ENCODE assay signal across 24 mouse cellular contexts in genomic region chr12:100525939-100526338, GRCm38 (mm10). TPM values are rescaled to one million over a fixed set of nuclear protein-coding genes. Genes with fewer than 3 reads are reported as not detected.
DNase-seq lines count a peak whose midpoint lies in the region; ATAC-seq and TF ChIP-seq lines count a peak whose summit lies in the region.
"Had no signal": no experiment of that assay in that cellular context is flagged by ENCODE, and none has a peak within 500 bp of the region (broad histone marks: within the 10 kb centered on the region; RNA-seq: fewer than 3 reads in every experiment).

No protein-coding gene starts in this region.

- H3K4me2 ChIP-seq in liver, embryonic 12.5 days = no peak overlapping the region
- peak overlapping the region; percentile 14 for H3K4me2 ChIP-seq in myocyte (ENCODE audit: low read depth)
- no peak overlapping the region for H3K4me2 ChIP-seq in hindbrain, embryonic 11.5 days (replicated peaks; ENCODE audit: low read depth, low read length)
- H3K4me2 ChIP-seq: embryonic facial prominence, embryonic 13.5 days; forebrain, embryonic 13.5 days; heart, embryonic 13.5 days; hindbrain, embryonic 13.5 days; midbrain, embryonic 13.5 days had no signal

- H3ac ChIP-seq in myocyte (ENCODE audit: control insufficient read depth, insufficient read length) = no peak overlapping the region

- no peak for TF ChIP-seq CTCF in liver, adult 2 months (IDR thresholded peaks at IDR 0.05; ENCODE audit: low read depth, low read length)

- TF ChIP-seq POLR2A in liver, adult 2 months (IDR thresholded peaks at IDR 0.05; ENCODE audit: extremely low read depth, insufficient read depth, low read length) = no peak
- TF ChIP-seq POLR2A in myocyte (IDR thresholded peaks at IDR 0.05; ENCODE audit: insufficient read length, low read depth) = no peak

- H3K27ac ChIP-seq in liver, adult 2 months (replicated peaks; ENCODE audit: insufficient read depth, low read depth, low read length) = no peak overlapping the region
- no peak overlapping the region for H3K27ac ChIP-seq in liver, embryonic 12.5 days
- H3K27ac ChIP-seq in hindbrain, embryonic 11.5 days (ENCODE audit: low read depth, low read length) = no peak overlapping the region
- H3K27ac ChIP-seq: embryonic facial prominence, embryonic 13.5 days; forebrain, embryonic 13.5 days; heart, embryonic 13.5 days; hindbrain, embryonic 13.5 days; kidney, postnatal 0 days; midbrain, embryonic 13.5 days had no signal

- peak; percentile 78 for DNase-seq in adrenal gland, adult 2 months
- DNase-seq in adrenal gland, adult 8-10 months = no peak
- DNase-seq in liver, adult 2 months (ENCODE audit: extremely low read depth, low read depth, low spot score) = peak; percentile 44
- DNase-seq in NIH3T3 (ENCODE audit: low read depth) = peak; percentile 26
- DNase-seq in frontal cortex, postnatal 10 days (ENCODE audit: low spot score in 2 of 2) = no peak
- no peak for DNase-seq in hindbrain, embryonic 11.5 days (ENCODE audit: low spot score)
- DNase-seq: B cell, adult 2 months; cerebellum, adult 11-12 months; cerebellum, postnatal 25 days; gastrocnemius, postnatal 25 days; heart, adult 2 months; kidney, adult 2 months; layer of hippocampus, adult 9-11 months; thymus, postnatal 14 days had no signal

- ATAC-seq in liver, embryonic 12.5 days = no peak
- no peak for ATAC-seq in hindbrain, embryonic 11.5 days (ENCODE audit: low FRiP score)
- ATAC-seq: forebrain, embryonic 13.5 days; lung, postnatal 0 days; midbrain, embryonic 13.5 days had no signal

- H3K4me3 ChIP-seq in liver, adult 2 months (ENCODE audit: insufficient read depth, low read depth, low read length) = no peak overlapping the region
- no peak overlapping the region for H3K4me3 ChIP-seq in liver, embryonic 12.5 days
- H3K4me3 ChIP-seq in myocyte = no peak overlapping the region
- no peak overlapping the region for H3K4me3 ChIP-seq in hindbrain, embryonic 11.5 days (ENCODE audit: low read depth, low read length)
- H3K4me3 ChIP-seq: embryonic facial prominence, embryonic 13.5 days; erythroblast, embryonic 14.5 days; forebrain, embryonic 13.5 days; heart, adult 2 months; heart, embryonic 13.5 days; hindbrain, embryonic 13.5 days; midbrain, embryonic 13.5 days had no signal

- H3K36me3 ChIP-seq in liver, adult 2 months (ENCODE audit: control insufficient read depth, insufficient read depth, low read length) = no peaks in the 10 kb centered on the region
- no peaks in the 10 kb centered on the region for H3K36me3 ChIP-seq in liver, embryonic 12.5 days
- no peaks in the 10 kb centered on the region for H3K36me3 ChIP-seq in myocyte (ENCODE audit: control insufficient read depth, insufficient read depth)
- H3K36me3 ChIP-seq in hindbrain, embryonic 11.5 days (ENCODE audit: control insufficient read depth, insufficient read depth, low read length) = no peaks in the 10 kb centered on the region
- H3K36me3 ChIP-seq: embryonic facial prominence, embryonic 13.5 days; heart, embryonic 13.5 days; hindbrain, embryonic 13.5 days; midbrain, embryonic 13.5 days had no signal

- no peaks in the 10 kb centered on the region for H3K79me2 ChIP-seq in liver, adult 2 months (ENCODE audit: control insufficient read depth, insufficient read depth, low read length)
- H3K79me2 ChIP-seq in myocyte (ENCODE audit: control insufficient read depth, insufficient read depth) = no peaks in the 10 kb centered on the region

- H3K4me1 ChIP-seq in liver, adult 2 months (ENCODE audit: control insufficient read depth, insufficient read depth, low read length) = peaks cover 2% of the 10 kb centered on the region; the same call in 1 of the 2 replicates
- peaks cover 16% of the 10 kb centered on the region for H3K4me1 ChIP-seq in liver, embryonic 12.5 days
- H3K4me1 ChIP-seq in hindbrain, embryonic 11.5 days (replicated peaks; ENCODE audit: control insufficient read depth, insufficient read depth, low read length) = peaks cover 3% of the 10 kb centered on the region

- H3K9ac ChIP-seq in liver, adult 2 months (ENCODE audit: low read depth, low read length) = no peak overlapping the region
- H3K9ac ChIP-seq in liver, embryonic 12.5 days = no peak overlapping the region
- no peak overlapping the region for H3K9ac ChIP-seq in hindbrain, embryonic 11.5 days (ENCODE audit: low read depth, low read length)
- H3K9ac ChIP-seq: embryonic facial prominence, embryonic 13.5 days; forebrain, embryonic 13.5 days; heart, embryonic 13.5 days; hindbrain, embryonic 13.5 days; midbrain, embryonic 13.5 days had no signal

- no peaks in the 10 kb centered on the region for H3K9me3 ChIP-seq in liver, embryonic 12.5 days (replicated peaks)
- H3K9me3 ChIP-seq in hindbrain, embryonic 11.5 days (ENCODE audit: control insufficient read depth, low read length) = no peaks in the 10 kb centered on the region
- H3K9me3 ChIP-seq: embryonic facial prominence, embryonic 13.5 days; forebrain, embryonic 13.5 days; heart, embryonic 13.5 days; hindbrain, embryonic 13.5 days; midbrain, embryonic 13.5 days had no signal

- no peaks in the 10 kb centered on the region for H3K27me3 ChIP-seq in liver, adult 2 months (ENCODE audit: control insufficient read depth, insufficient read depth, low read length)
- H3K27me3 ChIP-seq in liver, embryonic 12.5 days (replicated peaks) = peaks cover 6% of the 10 kb centered on the region; the same call in 1 of the 2 replicates
- no peaks in the 10 kb centered on the region for H3K27me3 ChIP-seq in myocyte (ENCODE audit: control insufficient read depth, insufficient read depth, insufficient read length)
- H3K27me3 ChIP-seq in hindbrain, embryonic 11.5 days (ENCODE audit: control insufficient read depth, insufficient read depth, low read length) = no peaks in the 10 kb centered on the region
- H3K27me3 ChIP-seq: embryonic facial prominence, embryonic 13.5 days; forebrain, embryonic 13.5 days; heart, embryonic 13.5 days; hindbrain, embryonic 13.5 days; midbrain, embryonic 13.5 days had no signal

- 13% methylated on average over 1 of the region's 1 CpGs for WGBS in liver, adult 2 months
- WGBS in liver, embryonic 12.5 days (ENCODE audit: insufficient replicate concordance) = 58% methylated on average over 1 of the region's 1 CpGs
- 77% methylated on average over 1 of the region's 1 CpGs for WGBS in hindbrain, embryonic 11.5 days

TF ChIP-seq in myocyte, 11 proteins besides CTCF, POLR2A, EP300 and RAD21:
- TF ChIP-seq CEBPB (IDR thresholded peaks at IDR 0.05; ENCODE audit: insufficient read depth, poor library complexity, severe bottlenecking) (no peak), MYOG (IDR thresholded peaks at IDR 0.05; ENCODE audit: control insufficient read depth in 1 of 3, insufficient read depth in 1 of 3, insufficient read length in 2 of 3, low read depth in 2 of 3) (peak in 2 of 3 experiments; percentile 34 to 60), TCF3 (IDR thresholded peaks at IDR 0.05; ENCODE audit: insufficient read length, low read depth) (no peak), USF1 (IDR thresholded peaks at IDR 0.05; ENCODE audit: low read depth) (peak; percentile 34), MAX (IDR thresholded peaks at IDR 0.05; ENCODE audit: low read depth) (no peak), TCF12 (IDR thresholded peaks at IDR 0.05; ENCODE audit: insufficient read depth, poor library complexity, severe bottlenecking) (no peak), SRF (IDR thresholded peaks at IDR 0.05; ENCODE audit: control insufficient read depth, insufficient read length, low read depth) (no peak), MYOD1 (IDR thresholded peaks at IDR 0.05; ENCODE audit: control insufficient read depth in 1 of 3, insufficient read length in 2 of 3, low read depth in 2 of 3) (peak in 2 of 3 experiments; percentile 13 to 70), REST (IDR thresholded peaks at IDR 0.05; ENCODE audit: insufficient read depth, insufficient read length) (no peak), E2F4 (IDR thresholded peaks at IDR 0.05; ENCODE audit: insufficient read depth) (no peak), POLR2AphosphoS2 (IDR thresholded peaks at IDR 0.05; ENCODE audit: insufficient read length, low read depth) (no peak)

RNA-seq across cellular contexts. Expression of gene Ttc7b, which starts 5.3 kb away (rescaled TPM):
- total RNA-seq in adrenal gland, adult 2 months (2021) = 10 to 100 TPM; 70.9 to 76.7 TPM
- 121 and 142 TPM in 2 replicates for polyA plus RNA-seq in adrenal gland, adult 2 months (2012; rRNA removed)
- 100 to 1,000 TPM in 1 of 4 experiments, 10 to 100 TPM in 3; 89.9 to 102 (median 95.5) TPM for total RNA-seq in adrenal gland, adult 8-10 months (2022)
- total RNA-seq in liver, adult 2 months (2014; rRNA removed) = 7.7 and 10.1 TPM in 2 replicates
- 10.7 and 10.9 TPM in 2 replicates for polyA plus RNA-seq in liver, adult 2 months (2012; rRNA removed)
- 2.2 and 3.1 TPM in 2 replicates for polyA plus RNA-seq in liver, embryonic 12.5 days (2016; fragmentation: Nextera tagmentation; extraction: Ambion mirVana)
- polyA plus RNA-seq in myocyte (2012; fragmentation: generic; extraction: Trizol) = 18.2 TPM
- polyA plus RNA-seq in hindbrain, embryonic 11.5 days (2014; fragmentation: Nextera tagmentation; extraction: Ambion mirVana) = 7.1 and 8.2 TPM in 2 replicates

Comparison
In these comparisons a context has a peak if more than half of its experiments do, and no peak if none do; other contexts are left out.
1. DNase-seq: peak in adrenal gland, adult 2 months (single experiment), liver, adult 2 months (single experiment) and NIH3T3 (single experiment); none in adrenal gland, adult 8-10 months (single experiment), frontal cortex, postnatal 10 days (0 of 2) and hindbrain, embryonic 11.5 days (single experiment).